Mouse (Mus musculus): ENCODE measurements around the gene Akap17b. TPM values are rescaled to one million over a fixed set of nuclear protein-coding genes. Genes with fewer than 3 reads are reported as not detected.
"Not testable (repeated sequence)": the region's sequence is repeated elsewhere in the genome, so short reads cannot be mapped to it uniquely, and the experiment has no call there.

Akap17b gene
- total RNA-seq (2022), result 1 to 10 TPM; 1.5 to 3.0 (median 1.7) TPM

DNA sequence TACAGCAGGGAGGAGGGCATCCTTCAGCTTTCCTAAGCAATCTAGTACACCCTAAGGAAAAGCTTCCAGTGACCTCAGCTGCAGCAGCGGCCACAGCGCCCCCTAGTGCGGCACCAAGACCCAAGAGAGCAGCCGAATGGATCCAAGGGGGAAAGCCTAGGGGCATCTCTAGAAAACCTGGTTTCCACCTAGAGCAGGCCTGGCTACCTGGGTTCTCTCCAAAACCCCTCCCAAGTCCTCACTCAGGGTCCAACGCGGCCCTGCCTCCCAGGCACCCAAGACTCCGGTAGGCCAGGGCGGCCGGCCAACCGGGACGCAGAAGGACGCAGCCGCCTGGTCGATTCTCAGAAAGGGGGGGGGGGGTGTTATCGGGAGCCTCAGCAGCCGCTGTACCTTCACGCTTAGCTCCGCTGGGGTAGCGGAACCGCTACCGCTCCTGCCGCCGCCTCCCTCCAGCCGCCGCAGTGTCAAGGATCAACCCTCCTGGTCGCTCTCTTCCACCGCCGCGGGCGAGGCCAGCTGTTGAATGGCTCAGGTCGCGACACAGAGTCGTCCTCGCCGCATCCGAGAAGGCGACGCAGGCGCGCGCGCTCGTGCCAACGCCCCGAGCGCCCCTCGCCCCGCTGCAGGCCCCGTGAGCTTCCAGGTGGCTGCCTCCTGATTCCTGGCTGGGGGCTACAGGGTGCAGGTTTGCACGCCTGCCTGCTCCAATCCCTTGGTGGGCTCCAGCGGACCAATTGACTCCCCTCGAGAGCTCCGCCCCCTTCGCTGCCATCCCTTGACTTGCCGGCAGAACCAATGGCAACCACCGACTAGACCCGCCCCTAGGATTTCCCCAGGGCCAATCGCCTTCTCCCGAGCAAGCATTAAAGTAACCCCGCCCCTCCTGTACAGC lies at the start of gene Akap17b:
Gene Akap17b (minus strand): TSS at position 739 of the 895 bp plus-strand sequence.
- DNase-seq (ENCODE audit: low spot score in 2 of 2), result peak; percentile 63 to 72

DNA sequence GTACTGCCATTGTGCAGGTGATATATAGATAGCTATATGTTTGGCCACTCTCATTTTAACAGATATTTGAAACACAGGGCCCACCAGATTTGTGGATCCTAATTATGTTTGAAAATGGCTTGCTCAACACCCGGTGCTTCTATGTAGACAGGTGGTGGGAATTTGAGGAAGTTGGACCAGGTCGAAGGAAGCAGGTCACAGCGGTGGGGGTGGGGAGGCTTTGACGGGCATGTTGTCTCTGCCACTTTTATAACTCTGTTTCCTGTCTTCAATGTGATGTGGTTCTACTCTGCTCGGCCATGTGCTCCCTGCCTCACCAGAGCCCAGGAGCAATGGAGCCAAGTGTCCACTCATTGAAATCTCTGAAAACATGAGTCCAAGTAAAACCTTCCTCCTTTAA lies 46.2 kb upstream of the Akap17b start:
- DNase-seq (ENCODE audit: low spot score in 2 of 2), result no peak

GRCm38 (mm10) chrX:36689655-36690054 lies 44.5 kb upstream of the Akap17b start:
- DNase-seq (ENCODE audit: low spot score in 2 of 2), result no peak

DNA sequence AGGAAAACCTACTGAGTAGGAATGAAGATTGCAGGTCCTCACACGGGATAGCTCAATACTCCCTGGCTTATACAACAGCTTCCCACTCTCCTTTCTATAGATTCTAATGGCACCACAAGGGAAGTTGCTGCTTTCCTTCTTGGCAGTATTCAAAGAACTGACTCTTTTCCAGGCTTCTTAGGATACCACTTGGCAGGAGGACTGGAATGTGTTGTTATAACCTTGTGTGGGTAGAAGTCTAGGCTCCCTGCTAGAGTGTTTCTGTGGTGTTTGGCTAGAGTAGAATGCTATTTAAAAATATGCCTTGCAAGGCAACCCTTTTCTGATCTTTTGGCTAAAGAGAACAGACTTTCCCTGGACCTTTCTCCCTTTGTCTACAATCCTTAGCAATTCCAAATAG lies 31.6 kb upstream of the Akap17b start:
- DNase-seq (ENCODE audit: low spot score in 2 of 2), result no peak

- DNase-seq (ENCODE audit: low spot score in 2 of 2), result no peak
Measured at GRCm38 (mm10) chrX:36672708-36673107, 27.5 kb upstream of the Akap17b start.

DNA sequence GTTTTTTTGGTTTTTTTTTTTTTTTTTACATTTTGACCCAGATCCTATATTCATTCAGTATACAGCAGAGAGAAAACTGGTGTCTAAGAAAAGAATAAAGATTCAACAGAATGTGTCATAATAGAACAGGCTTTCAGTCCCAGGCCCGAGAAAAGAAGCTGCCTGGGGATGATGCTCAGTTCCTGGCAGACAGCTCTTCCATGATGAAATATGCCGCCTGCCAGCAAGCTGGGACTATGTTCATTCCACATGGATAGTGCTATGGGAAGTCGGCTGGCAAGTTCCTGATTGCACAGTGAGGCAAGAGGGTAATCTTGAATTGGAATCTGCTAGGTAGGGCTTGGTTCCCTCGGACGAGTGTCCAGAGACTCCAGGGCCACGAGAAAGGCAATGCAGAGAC lies 5.1 kb downstream of the Akap17b start:
- DNase-seq (ENCODE audit: low spot score in 2 of 2), result no peak

GRCm38 (mm10) chrX:36630771-36631170 lies 14.4 kb downstream of the Akap17b start:
- DNase-seq (ENCODE audit: low spot score in 2 of 2), result no peak

DNA sequence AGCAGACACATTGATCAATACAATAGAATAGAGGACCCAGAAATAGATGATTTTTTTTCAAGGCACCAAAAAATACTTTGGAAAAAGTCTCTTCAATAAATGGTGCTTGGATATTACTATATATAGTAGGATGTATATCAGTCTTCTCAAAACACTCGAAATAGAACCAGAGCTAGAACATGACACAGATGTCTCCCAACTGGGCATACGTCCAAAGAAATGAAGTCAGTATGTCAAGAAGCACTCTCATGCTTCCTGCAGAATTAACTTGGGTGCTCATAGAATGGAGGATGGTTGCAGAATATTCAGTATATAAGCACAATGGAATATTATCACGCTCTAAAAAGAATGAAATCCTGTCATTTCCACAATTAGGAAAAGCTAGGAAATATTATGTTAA lies 17.1 kb downstream of the Akap17b start:
- DNase-seq (ENCODE audit: low spot score in 2 of 2), result no peak

DNA sequence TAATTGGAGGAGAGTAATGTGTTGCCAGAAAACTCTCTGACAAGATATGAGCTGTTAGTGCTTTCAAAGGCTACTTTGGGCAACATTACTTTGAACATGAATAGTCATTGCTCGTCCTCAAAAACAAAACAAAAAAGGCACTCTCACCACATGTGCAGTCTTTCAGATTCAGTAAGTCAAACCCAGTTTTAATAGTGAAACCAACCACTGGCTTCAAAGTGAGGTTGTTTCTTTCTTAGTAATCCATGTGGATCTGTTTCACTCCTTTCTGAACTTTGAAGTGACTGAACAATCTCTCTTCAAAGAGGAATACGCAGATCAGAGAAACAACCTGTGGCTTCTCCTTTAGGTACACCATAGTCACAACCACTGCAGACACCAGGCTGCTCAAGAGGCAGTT lies 36.1 kb downstream of the Akap17b start:
- no peak for DNase-seq (ENCODE audit: low spot score in 2 of 2)

GRCm38 (mm10) chrX:36604040-36604439 lies 41.2 kb downstream of the Akap17b start:
- no peak for DNase-seq (ENCODE audit: low spot score in 2 of 2)

DNA sequence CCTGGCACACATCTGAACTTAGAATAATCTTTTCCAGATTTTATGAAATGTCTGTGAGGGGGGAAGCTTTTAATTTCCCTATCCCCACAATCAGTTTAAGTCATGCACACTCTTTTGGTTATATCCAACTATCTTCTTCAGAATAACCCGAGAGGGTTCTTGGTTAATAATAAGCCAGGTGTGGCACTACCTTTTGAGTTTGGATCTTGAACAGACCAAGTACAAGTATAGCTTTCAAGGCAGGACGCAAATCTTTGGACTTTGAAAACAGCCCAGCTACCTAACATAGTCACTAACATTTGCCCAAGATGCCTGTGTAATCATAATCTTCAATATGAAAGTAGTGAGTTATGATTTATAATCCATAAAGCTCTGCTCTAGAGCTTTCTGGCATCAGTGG lies 42.3 kb downstream of the Akap17b start:
- DNase-seq (ENCODE audit: low spot score in 2 of 2), result no peak

GRCm38 (mm10) chrX:36600066-36600465 lies 45.1 kb downstream of the Akap17b start:
- DNase-seq (ENCODE audit: low spot score in 2 of 2), result no peak

DNA sequence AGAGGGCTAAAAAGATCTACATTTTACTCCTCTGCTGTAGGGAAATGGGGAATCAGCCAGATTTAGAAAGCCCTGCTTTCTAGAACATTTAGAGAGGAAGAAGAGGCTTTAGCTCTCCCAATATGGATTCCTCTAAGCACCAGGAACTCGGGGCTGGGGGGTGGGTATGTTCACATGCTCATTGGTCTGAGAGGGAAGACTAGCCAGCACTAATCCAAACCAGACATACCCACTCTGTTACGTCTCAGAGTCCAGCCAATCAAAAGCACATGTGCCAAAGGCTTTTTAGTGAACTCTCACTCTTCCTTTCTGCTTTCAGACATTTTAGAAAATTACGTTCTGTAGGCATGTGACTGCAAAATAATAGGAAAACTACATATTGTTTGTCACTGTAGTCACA lies 45.5 kb downstream of the Akap17b start:
- no peak for DNase-seq (ENCODE audit: low spot score in 2 of 2)

DNA sequence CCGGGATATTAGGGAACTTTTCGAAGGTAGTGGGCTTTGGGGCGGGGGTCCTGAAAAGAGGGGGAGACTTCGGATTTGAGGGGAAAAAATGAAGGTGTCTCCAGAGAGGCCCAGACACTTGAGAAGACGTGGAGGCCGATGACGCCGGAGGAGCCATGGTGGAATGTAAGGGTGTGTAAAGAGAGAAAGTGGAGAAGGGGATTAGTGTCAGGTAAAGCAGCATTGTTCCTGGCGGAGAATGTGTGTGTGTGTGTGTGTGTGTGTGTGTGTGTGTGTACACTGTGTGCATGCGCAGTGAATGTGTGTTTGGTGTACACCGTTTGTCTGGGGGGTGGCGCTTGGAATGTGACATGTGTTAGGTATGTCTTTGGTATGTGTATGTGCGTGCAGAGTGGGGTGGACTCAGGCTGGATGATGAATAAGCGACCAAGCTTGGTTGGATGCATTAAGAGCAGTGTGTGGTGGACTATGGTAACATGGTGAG lies 46.3 kb downstream of the Akap17b start:
- DNase-seq (ENCODE audit: low spot score in 2 of 2), result no peak

GRCm38 (mm10) chrX:36598390-36598810 lies 46.8 kb downstream of the Akap17b start:
- DNase-seq (ENCODE audit: low spot score in 2 of 2), result no peak

DNA sequence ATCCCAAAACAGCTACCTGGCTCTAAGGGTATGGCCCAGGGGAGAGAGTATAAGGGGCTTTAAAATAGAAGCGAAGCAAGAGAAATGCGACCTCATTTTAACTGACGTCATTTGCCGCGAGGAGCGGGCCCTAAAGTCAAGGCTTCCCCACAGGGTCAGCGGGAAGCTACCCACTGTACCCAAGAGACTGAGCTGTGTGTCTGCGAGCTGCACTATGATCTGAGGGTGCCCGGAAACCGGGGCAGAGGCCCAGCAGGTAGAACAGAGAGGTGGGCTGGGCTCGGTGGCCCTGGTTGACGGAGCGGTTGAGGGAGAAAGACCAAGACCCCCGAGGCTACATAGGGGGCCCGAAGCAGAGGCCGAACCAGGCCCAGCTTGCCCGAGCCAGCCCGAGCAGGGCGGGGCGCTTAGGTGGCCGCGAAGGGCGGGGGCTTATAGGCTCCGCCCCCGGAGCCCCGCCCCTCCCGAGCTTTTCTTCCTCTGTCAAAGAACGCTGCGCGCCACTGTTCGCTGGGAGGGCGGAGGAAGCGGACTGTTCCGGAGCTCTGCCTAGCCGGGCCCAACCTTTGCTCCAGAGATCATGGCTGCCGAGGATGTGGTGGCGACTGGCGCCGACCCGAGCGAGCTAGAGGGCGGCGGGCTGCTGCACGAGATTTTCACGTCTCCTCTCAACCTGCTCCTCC lies 47.3 kb downstream of the Akap17b start, which contains the start of gene Pgrmc1:
Gene Pgrmc1 (plus strand): TSS at position 500 of the 683 bp plus-strand sequence.
- DNase-seq (ENCODE audit: low spot score in 2 of 2), result peak; percentile 62 to 73

DNA sequence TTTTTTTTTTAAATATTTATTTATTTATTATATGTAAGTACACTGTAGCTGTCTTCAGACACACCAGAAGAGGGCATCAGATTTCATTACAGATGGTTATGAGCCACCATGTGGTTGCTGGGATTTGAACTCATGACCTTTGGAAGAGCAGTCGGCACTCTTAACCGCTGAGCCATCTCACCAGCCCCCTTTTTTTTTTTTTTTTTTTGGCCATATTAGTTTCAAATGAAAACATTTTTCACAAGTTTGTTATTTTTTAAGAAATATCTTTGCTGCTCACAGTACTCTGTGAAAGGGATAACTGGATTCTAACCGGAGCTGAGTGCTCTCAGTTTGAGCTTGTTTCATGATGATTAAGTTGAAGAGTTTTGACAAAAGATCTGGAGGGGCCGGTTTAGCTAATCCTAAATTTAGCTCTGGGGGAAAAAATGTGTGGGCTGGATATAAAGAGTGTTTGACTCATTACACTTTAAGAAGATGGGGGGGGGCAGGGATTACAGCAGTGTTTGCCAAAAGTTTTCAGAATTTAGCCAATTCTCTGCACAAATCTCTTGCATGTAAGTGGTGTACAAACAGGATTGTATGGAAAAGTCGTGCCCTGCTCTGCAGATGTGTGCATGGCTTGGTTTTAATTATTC lies 48.6 kb downstream of the Akap17b start:
- not testable (repeated sequence) for DNase-seq (ENCODE audit: low spot score in 2 of 2)

DNA sequence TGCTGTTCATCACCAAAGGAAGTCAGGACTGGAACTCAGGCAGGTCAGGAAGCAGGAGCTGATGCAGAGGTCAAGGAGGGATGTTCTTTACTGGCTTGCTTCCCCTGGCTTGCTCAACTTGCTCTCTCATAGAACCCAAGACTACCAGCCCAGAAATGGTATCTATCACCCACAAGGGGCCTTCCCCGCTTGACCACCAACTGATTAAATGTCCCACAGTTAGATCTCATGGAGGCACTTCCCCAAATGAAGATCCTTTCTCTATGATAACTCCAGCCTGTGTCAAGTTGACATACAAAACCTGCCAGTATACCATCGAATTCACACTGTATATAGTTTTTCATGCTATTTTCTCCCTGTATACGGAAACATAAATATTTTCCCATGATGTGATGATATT lies 49.9 kb downstream of the Akap17b start:
- DNase-seq (ENCODE audit: low spot score in 2 of 2), result no peak

DNA sequence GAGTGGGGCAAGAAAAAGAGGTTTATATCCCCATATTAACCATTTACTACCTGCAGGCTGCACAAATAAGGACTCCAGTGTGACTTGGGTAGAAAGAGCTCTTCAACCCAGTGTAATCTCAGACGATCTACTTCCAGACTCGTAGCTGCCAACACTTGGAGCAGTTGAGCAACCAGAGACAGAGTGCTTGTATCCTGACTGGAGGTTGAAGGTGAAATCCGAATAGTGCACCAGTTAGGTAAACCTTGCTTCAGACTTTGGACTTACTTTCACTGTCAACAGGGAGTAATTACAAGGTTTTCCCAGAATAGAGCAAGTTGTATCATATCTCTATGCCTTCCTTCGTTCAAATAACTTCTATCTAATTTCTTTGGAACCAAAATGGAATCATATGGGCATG lies 53.7 kb downstream of the Akap17b start:
- no peak for DNase-seq (ENCODE audit: low spot score in 2 of 2)

GRCm38 (mm10) chrX:36591120-36591519 lies 54.1 kb downstream of the Akap17b start:
- DNase-seq (ENCODE audit: low spot score in 2 of 2), result no peak

GRCm38 (mm10) chrX:36590266-36590665 lies 54.9 kb downstream of the Akap17b start:
- DNase-seq (ENCODE audit: low spot score in 2 of 2), result no peak

Data from gastrocnemius, adult 8-10 months (tissue).